ENCODE assay signal across 18 mouse cellular contexts in the genomic region with DNA sequence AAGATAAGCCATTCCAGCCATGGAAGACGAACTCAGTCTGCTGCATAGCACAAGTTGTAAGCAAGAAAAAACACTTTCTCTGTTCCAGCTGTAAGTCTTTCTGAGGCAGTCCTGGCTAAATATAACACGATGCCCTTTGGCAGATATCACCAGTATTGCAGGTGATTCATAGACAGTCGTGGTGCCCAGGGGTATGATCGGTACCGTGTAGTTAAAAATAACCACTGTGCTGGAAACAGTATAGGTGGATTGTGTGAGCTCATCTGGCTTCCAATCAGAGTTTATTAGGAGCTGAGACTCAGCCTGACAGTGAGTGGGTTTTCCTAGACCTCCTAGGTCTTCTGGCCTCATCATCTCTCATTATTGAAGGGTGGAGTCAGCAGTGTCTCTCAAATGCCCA. TPM values are rescaled to one million over a fixed set of nuclear protein-coding genes. Genes with fewer than 3 reads are reported as not detected.
DNase-seq lines count a peak whose midpoint lies in the region.
"Had no signal": no experiment of that assay in that cellular context is flagged by ENCODE, and none has a peak within 500 bp of the region (broad histone marks: within the 10 kb centered on the region; RNA-seq: fewer than 3 reads in every experiment).

No protein-coding gene starts in this region.

- DNase-seq in adrenal gland, adult 2 months: peak; percentile 3
- no peak for DNase-seq in adrenal gland, postnatal 10 days
- DNase-seq in heart, adult 11 months: peak; percentile 86
- DNase-seq in heart, postnatal 4 days: no peak
- peak; percentile 44 for DNase-seq in 3T3-L1 (ENCODE audit: low read depth, low spot score)
- peak; percentile 31 for DNase-seq in brain, adult 2 months (ENCODE audit: low read depth, low spot score)
- no peak for DNase-seq in cerebellum, postnatal 4 days (ENCODE audit: low spot score in 2 of 2)
- no peak for DNase-seq in right cerebral cortex, adult 2 months (ENCODE audit: low spot score in 2 of 2)
- DNase-seq: adrenal gland, postnatal 14 days; B cell, adult 2 months; cerebellum, adult 18-20 months; cerebellum, adult 9-10 months; cerebellum, postnatal 14 days; forebrain, postnatal 0 days; gastrocnemius, postnatal 10 days; kidney, adult 11 months; kidney, adult 8-10 months had no signal

RNA-seq across cellular contexts. Expression of gene Tmem158, which starts 34.0 kb away (rescaled TPM):
- total RNA-seq in adrenal gland, adult 2 months (2021): 10 to 100 TPM in 1 of 2 experiments, 1 to 10 TPM in 1; 4.5 to 11.0 TPM
- polyA plus RNA-seq in adrenal gland, adult 2 months (2012; rRNA removed): 42.7 and 50.3 TPM in 2 replicates
- total RNA-seq in adrenal gland, postnatal 10 days (2021): 10 to 100 TPM; 13.6 to 16.1 TPM
- 10 to 100 TPM; 24.7 to 25.4 TPM for total RNA-seq in heart, postnatal 4 days (2021)
- total RNA-seq: G1E had no signal
- polyA plus RNA-seq: G1E had no signal

Comparison
In these comparisons a context has a peak if more than half of its experiments do, and no peak if none do; other contexts are left out.
1. DNase-seq: peak in adrenal gland, adult 2 months (single experiment), heart, adult 11 months (single experiment), 3T3-L1 (single experiment) and brain, adult 2 months (single experiment); none in adrenal gland, postnatal 10 days (single experiment), heart, postnatal 4 days (single experiment), cerebellum, postnatal 4 days (0 of 2) and right cerebral cortex, adult 2 months (0 of 2).